Mouse (Mus musculus): Measurements from ENCODE around the gene Ago3.
A peak's percentile ranks its signal among the peaks of the same experiment; 100 is the strongest.

- TF ChIP-seq CTCF (conservative IDR thresholded peaks at IDR 0.05 in 1 of 2, IDR thresholded peaks at IDR 0.05 in 1 of 2; ENCODE audit: low read depth in 2 of 2, low read length in 2 of 2), result no peak
- no peak for TF ChIP-seq EP300 (IDR thresholded peaks at IDR 0.05; ENCODE audit: low read length)
- TF ChIP-seq MEF2A (IDR thresholded peaks at IDR 0.05; ENCODE audit: borderline replicate concordance, low read depth, low read length), result peak; percentile 48; the same call in 1 of the 2 replicates
- no peak for TF ChIP-seq RCOR1 (conservative IDR thresholded peaks at IDR 0.05; ENCODE audit: low read depth, low read length)
- TF ChIP-seq BHLHE40 (IDR thresholded peaks at IDR 0.05; ENCODE audit: low read depth, low read length), result peak; percentile 83
- peak; percentile 34 for TF ChIP-seq SIN3A (IDR thresholded peaks at IDR 0.05; ENCODE audit: low read length)
- peak; percentile 64 for TF ChIP-seq MAX (IDR thresholded peaks at IDR 0.05; ENCODE audit: low read length)
- TF ChIP-seq ZNF384 (IDR thresholded peaks at IDR 0.05; ENCODE audit: low read depth, low read length), result no peak
- no peak for TF ChIP-seq RAD21 (IDR thresholded peaks at IDR 0.05; ENCODE audit: low read depth, low read length)
- TF ChIP-seq POLR2A (IDR thresholded peaks at IDR 0.05; ENCODE audit: low read depth, low read length), result peak; percentile 85
- peak; percentile 75; the same call in 1 of the 2 replicates for TF ChIP-seq MXI1 (IDR thresholded peaks at IDR 0.05; ENCODE audit: low read depth, low read length)
- no peak for TF ChIP-seq ETS1 (conservative IDR thresholded peaks at IDR 0.05; ENCODE audit: low read depth, low read length)
Observed at GRCm38 (mm10) chr4:126429347-126430079, at the start of gene Ago3.

Data from CH12.LX (cell line).